Mouse (Mus musculus) lung, adult 18-20 months (tissue): ENCODE measurements around the gene Gm21409.
"Not testable (repeated sequence)": the region's sequence is repeated elsewhere in the genome, so short reads cannot be mapped to it uniquely, and the experiment has no call there.

ENCODE experiments used
- DNase-seq, 2 experiments: peaks; one replicate each; pipeline ENCODE4 v3.0.0; 2022; ENCODE audit warnings: mixed read lengths in 2 of 2

Gm21409 gene

DNA sequence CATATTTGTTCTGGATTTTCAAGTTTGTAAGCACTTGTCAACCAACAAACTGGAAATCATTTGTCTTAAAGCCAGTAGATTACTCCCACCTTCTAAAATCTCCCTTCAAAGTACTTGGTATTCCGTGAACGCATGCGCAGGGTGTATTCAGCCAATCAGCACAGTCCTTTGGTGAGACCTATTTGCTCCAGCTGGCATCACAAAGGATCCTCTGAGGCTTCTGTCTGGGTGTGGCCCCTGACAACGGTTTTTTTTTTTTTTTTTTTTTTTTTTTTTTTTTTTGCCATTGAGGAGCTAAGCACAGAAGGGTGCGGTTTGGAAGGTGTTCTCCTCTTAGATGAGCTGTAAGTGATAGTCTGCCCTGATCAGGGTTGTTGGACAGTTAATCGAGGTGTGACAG is at the start of gene Gm21409:
TSS of gene Gm21409 (plus strand) at position 301 of the 400 bp plus-strand sequence.
- DNase-seq: not testable (repeated sequence)
